Mouse (Mus musculus): ENCODE measurements at regions not wholly inside any gene's neighbourhood (a gene's known extent, or its start where the extent isn't known, plus 50 kb on each side); places are given as distances from the start of the nearest gene placed in this dataset.

GRCm38 (mm10) chr2:166351581-166351980 is 196.1 kb upstream of the Sulf2 start:
- ATAC-seq, result no peak

- ATAC-seq, result no peak
Measured at GRCm38 (mm10) chr2:166348654-166349053, 193.2 kb upstream of the Sulf2 start.

- no peak for ATAC-seq
Measured at GRCm38 (mm10) chr2:166346421-166347182, 191.1 kb upstream of the Sulf2 start.

GRCm38 (mm10) chr2:166343551-166344340 is 188.3 kb upstream of the Sulf2 start:
- ATAC-seq, result no peak

- ATAC-seq, result no peak
Measured at GRCm38 (mm10) chr2:166342407-166342806, 186.9 kb upstream of the Sulf2 start.

GRCm38 (mm10) chr2:166340196-166340595 is 184.7 kb upstream of the Sulf2 start:
- no peak for ATAC-seq

DNA sequence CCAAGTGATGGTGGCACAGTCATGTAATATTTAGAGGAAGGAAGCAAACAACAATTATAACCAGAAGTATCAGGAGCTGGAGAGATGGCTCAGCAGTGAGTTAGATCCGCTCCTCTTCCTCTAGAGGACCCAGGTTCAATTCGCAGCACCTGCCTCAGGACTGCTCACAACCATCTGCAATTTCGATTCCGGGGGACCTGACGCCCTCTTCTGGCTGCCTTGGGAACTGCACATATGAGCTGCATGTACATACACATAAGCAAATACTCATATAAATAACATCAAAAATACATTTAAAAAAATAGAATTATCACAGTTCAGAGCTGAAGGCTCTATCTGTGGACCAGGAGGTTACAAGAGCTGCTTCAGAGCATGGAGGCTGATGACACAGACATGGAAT is 184.0 kb upstream of the Sulf2 start:
- no peak for ATAC-seq

- no peak for ATAC-seq
Measured at GRCm38 (mm10) chr2:166338396-166339085, 183.1 kb upstream of the Sulf2 start.

DNA sequence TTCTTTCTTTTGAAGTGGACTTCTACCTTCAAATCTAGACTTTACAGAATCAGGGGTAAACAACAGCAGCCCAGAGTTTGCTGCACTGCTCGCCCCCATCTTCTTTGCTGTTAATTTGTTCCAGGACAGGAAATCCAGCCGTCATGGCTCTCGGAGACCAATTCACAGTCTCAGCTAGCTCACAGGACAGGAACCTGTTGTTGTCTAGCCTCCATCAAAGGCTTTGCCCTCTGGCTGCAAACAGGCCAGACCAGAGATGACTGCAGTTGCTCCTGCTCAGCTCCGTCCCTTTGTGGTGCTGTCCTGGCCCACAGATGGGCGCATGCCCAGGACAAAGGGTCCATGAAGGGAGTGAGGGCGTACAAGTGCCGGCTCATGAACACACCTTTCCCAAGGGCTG is 182.2 kb upstream of the Sulf2 start:
- ATAC-seq, result no peak

GRCm38 (mm10) chr2:166335702-166336101 is 180.2 kb upstream of the Sulf2 start:
- ATAC-seq, result no peak

DNA sequence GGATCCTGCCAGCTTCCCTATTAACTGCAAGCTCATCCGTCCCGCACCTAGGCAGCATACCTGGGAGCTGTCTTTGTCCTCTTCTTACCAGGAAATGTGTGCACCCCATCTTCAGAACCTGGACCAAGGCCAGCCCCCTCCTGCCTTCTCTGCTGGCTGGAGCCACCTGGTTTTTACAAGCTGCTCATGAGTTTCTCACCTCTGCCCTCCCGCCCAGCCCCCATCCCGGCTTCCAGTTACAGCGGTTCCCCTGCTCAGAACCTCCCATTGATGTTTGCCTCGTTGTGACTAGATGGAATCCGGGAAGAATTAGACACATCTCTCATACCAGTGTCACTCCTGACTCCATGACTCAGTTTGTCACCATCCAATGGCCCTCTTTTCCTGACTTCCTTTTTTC is 179.1 kb upstream of the Sulf2 start:
- no peak for ATAC-seq

GRCm38 (mm10) chr2:166333818-166334217 is 178.4 kb upstream of the Sulf2 start:
- ATAC-seq, result no peak

DNA sequence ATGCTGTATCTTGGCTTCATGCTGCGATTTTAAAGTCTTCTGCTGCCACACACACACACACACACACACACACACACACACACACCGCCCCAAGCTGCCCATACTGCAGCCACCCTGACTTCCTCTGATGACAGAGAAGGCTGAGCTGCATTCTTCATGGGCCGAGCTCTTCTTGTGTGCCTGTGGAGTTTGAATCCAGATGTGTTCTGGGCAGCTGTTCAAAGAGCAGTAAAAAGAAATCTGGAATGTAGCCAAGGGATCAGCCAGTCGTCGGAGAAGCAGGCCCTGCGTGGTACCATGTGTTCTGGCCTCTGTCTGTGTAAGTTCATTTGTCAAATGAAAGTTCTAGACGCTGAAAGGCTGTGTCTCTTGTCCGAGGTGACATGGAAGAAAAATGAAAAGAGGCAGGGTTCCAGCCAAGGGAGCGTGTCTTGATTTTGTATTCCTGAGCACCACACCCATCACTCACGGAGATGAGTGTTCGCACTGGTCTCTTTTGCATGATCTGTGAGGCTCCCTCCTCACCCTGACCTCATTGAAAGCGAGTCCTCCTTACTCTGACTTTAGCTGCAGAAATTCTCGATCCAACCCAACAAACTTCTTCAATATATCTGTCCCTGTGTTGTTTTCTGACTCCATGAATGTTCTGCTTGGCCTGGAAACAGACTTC is 177.4 kb upstream of the Sulf2 start:
- ATAC-seq, result no peak

- ATAC-seq, result no peak
Measured at GRCm38 (mm10) chr2:166331192-166331591, 175.7 kb upstream of the Sulf2 start.

- ATAC-seq, result no peak
Measured at GRCm38 (mm10) chr2:166330364-166330763, 174.9 kb upstream of the Sulf2 start.

- ATAC-seq, result no peak
Measured at GRCm38 (mm10) chr2:166329556-166330340, 174.3 kb upstream of the Sulf2 start.

DNA sequence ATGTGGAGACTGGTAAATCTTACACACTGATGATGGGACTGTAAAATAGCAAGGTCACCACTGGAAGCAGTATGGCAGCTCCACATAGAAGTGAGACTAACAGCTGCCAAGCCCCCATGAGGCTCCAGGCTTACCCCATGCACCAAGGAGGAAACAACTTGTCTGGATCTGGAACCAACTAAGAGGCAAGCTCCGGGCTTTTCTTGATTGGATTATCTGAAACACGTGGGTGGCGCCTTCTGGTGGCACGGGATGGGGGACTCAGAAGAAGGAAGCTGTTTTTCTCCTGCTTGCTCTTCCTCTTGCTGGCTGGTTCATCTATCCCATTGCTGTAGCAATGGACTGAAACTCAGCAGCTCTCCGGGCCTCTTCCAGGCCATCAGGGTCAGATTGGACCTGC is 171.5 kb upstream of the Sulf2 start:
- no peak for ATAC-seq

DNA sequence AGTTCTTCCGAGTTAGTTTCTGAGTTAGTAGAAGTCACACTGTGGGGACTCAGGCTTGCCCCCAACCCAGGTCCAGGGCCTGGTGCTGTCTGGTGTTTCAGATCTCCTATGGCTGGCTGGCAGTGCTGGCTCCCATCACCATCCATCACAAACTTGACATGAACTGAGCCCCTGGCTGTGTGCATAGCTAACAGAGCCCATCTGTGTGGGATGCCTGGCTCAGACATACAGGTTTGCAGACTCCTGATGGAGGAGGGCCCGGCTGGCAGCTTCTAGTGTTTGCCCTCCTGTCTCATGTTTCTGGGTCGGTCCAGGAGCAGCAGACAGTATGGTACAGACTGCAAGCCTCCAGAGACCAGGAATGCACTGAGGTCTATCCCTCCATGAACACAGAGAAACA is 169.5 kb upstream of the Sulf2 start:
- no peak for ATAC-seq

DNA sequence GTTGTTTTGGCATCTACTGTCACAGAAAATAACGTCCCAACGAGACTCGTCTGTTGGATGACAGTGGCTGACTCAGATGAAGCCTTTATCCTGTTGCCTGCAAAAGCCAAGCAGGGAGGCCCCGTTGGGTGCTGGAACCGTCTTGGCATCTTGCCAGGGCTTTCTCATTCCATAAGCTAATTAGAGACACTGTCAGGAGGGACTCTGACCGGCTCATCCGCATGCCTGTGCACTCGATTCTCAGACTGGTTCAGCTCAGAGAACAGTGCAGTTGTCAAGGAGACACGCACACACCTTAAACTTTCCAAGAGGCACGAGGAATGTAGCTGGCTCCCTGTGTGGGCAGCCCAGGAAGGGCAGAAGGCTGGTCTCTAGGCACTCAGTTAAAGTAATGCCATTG is 169.0 kb upstream of the Sulf2 start:
- no peak for ATAC-seq

- no peak for ATAC-seq
Measured at GRCm38 (mm10) chr2:166322668-166323043, 167.2 kb upstream of the Sulf2 start.

- ATAC-seq, result no peak
Measured at GRCm38 (mm10) chr2:166321992-166322667, 166.7 kb upstream of the Sulf2 start.
